Mouse (Mus musculus): Measurements from ENCODE around the gene Fam216a. TPM values are rescaled to one million over a fixed set of nuclear protein-coding genes. Genes with fewer than 3 reads are reported as not detected.
"Not testable (repeated sequence)": the region's sequence is repeated elsewhere in the genome, so short reads cannot be mapped to it uniquely, and the experiment has no call there.

Gene Fam216a
- total RNA-seq (2017), result 2.2 to 7.9 TPM (median 5.5 TPM) in 3 replicates

- ATAC-seq (replicated peaks; ENCODE audit: insufficient number of reproducible peaks, low FRiP score, low TSS enrichment, poor library complexity, severe bottlenecking), result peak; percentile 98
These were observed at the start of gene Fam216a for GRCm38 (mm10) chr5:122372192-122372769. Gene Fam216a, minus strand, starts transcription at chr5:122372364.

GRCm38 (mm10) chr5:122421271-122422068 lies 49.3 kb upstream of the Fam216a start, which contains the start of gene Anapc7:
Gene Anapc7, plus strand, starts transcription at chr5:122421693.
- ATAC-seq (replicated peaks; ENCODE audit: insufficient number of reproducible peaks, low FRiP score, low TSS enrichment, poor library complexity, severe bottlenecking), result no peak

- not testable (repeated sequence) for ATAC-seq (replicated peaks; ENCODE audit: insufficient number of reproducible peaks, low FRiP score, low TSS enrichment, poor library complexity, severe bottlenecking)
These were observed 48.5 kb upstream of the Fam216a start for GRCm38 (mm10) chr5:122420676-122421075.

GRCm38 (mm10) chr5:122415465-122415864 lies 43.3 kb upstream of the Fam216a start:
- no peak for ATAC-seq (replicated peaks; ENCODE audit: insufficient number of reproducible peaks, low FRiP score, low TSS enrichment, poor library complexity, severe bottlenecking)

GRCm38 (mm10) chr5:122414351-122414750 lies 42.2 kb upstream of the Fam216a start:
- ATAC-seq (replicated peaks; ENCODE audit: insufficient number of reproducible peaks, low FRiP score, low TSS enrichment, poor library complexity, severe bottlenecking), result no peak

GRCm38 (mm10) chr5:122412826-122413225 lies 40.7 kb upstream of the Fam216a start:
- ATAC-seq (replicated peaks; ENCODE audit: insufficient number of reproducible peaks, low FRiP score, low TSS enrichment, poor library complexity, severe bottlenecking), result no peak

- ATAC-seq (replicated peaks; ENCODE audit: insufficient number of reproducible peaks, low FRiP score, low TSS enrichment, poor library complexity, severe bottlenecking), result no peak
These were observed 39.7 kb upstream of the Fam216a start for GRCm38 (mm10) chr5:122411892-122412291.

GRCm38 (mm10) chr5:122409692-122410645 lies 37.8 kb upstream of the Fam216a start:
- ATAC-seq (replicated peaks; ENCODE audit: insufficient number of reproducible peaks, low FRiP score, low TSS enrichment, poor library complexity, severe bottlenecking), result peak; percentile 29; the same call in 1 of the 2 replicates

GRCm38 (mm10) chr5:122405537-122405936 lies 33.4 kb upstream of the Fam216a start:
- no peak for ATAC-seq (replicated peaks; ENCODE audit: insufficient number of reproducible peaks, low FRiP score, low TSS enrichment, poor library complexity, severe bottlenecking)

GRCm38 (mm10) chr5:122403362-122403761 lies 31.2 kb upstream of the Fam216a start:
- no peak for ATAC-seq (replicated peaks; ENCODE audit: insufficient number of reproducible peaks, low FRiP score, low TSS enrichment, poor library complexity, severe bottlenecking)

GRCm38 (mm10) chr5:122402772-122403171 lies 30.6 kb upstream of the Fam216a start:
- no peak for ATAC-seq (replicated peaks; ENCODE audit: insufficient number of reproducible peaks, low FRiP score, low TSS enrichment, poor library complexity, severe bottlenecking)

GRCm38 (mm10) chr5:122402160-122402559 lies 30.0 kb upstream of the Fam216a start:
- no peak for ATAC-seq (replicated peaks; ENCODE audit: insufficient number of reproducible peaks, low FRiP score, low TSS enrichment, poor library complexity, severe bottlenecking)

- ATAC-seq (replicated peaks; ENCODE audit: insufficient number of reproducible peaks, low FRiP score, low TSS enrichment, poor library complexity, severe bottlenecking), result 0 out of 2 replicates have a peak, but pooled peaks have one; percentile 29
These were observed 29.1 kb upstream of the Fam216a start for GRCm38 (mm10) chr5:122401303-122401640.

- ATAC-seq (replicated peaks; ENCODE audit: insufficient number of reproducible peaks, low FRiP score, low TSS enrichment, poor library complexity, severe bottlenecking), result peak; percentile 11; the same call in 1 of the 2 replicates
These were observed 28.6 kb upstream of the Fam216a start for GRCm38 (mm10) chr5:122400628-122401302.

- no peak for ATAC-seq (replicated peaks; ENCODE audit: insufficient number of reproducible peaks, low FRiP score, low TSS enrichment, poor library complexity, severe bottlenecking)
These were observed 27.7 kb upstream of the Fam216a start for GRCm38 (mm10) chr5:122399871-122400270.

- no peak for ATAC-seq (replicated peaks; ENCODE audit: insufficient number of reproducible peaks, low FRiP score, low TSS enrichment, poor library complexity, severe bottlenecking)
These were observed 25.3 kb upstream of the Fam216a start for GRCm38 (mm10) chr5:122397495-122397894.

- ATAC-seq (replicated peaks; ENCODE audit: insufficient number of reproducible peaks, low FRiP score, low TSS enrichment, poor library complexity, severe bottlenecking), result no peak
These were observed 24.6 kb upstream of the Fam216a start for GRCm38 (mm10) chr5:122396791-122397190.

GRCm38 (mm10) chr5:122393887-122394286 lies 21.7 kb upstream of the Fam216a start:
- peak; percentile 61; the same call in 1 of the 2 replicates for ATAC-seq (replicated peaks; ENCODE audit: insufficient number of reproducible peaks, low FRiP score, low TSS enrichment, poor library complexity, severe bottlenecking)

Data from monocyte, adult 5-6 weeks (primary cell).